Mouse (Mus musculus): ENCODE data around the gene Rassf6.

The Rassf6 gene

DNA sequence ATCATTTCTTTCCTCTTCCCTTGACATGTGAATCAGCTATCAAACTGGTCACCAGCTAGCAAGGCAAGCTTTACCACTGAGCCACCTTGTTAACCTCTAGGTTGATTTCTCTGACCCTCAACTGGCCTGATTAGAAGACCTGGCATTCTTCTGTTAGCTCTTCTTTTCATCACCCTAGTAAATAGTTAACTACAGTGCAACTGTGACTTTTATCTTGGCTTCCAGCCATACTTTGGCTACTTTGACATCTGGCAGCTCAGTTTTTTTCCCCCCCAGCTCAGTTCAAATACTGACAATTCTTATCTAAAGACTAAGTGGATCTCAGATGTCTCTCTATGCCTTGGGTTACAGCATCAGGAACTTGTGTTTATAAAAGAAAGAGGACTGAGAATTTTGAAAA, 72.1 kb downstream of the Rassf6 start:
- DNase-seq (ENCODE audit: low spot score), result no peak

DNA sequence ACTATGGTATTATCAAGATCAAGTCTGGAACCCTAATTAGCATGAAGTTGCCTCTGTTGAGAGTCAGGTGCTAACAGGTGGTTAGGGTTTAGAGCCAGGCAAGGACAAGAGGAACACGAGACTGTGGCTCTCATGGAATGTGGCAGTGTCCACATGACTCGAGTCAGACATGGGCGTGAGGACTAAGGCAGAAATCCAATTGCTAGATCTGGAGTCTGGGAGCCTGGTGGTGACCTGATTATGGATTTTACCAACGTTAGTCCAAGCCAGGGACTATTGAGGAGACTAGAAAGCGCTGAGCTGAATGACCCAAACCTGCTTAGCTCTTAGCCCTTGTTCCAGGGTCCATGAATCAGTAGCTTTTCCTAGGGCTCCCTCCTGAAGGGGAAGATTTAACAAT, 72.7 kb downstream of the Rassf6 start:
- no peak for DNase-seq (ENCODE audit: low spot score)

DNA sequence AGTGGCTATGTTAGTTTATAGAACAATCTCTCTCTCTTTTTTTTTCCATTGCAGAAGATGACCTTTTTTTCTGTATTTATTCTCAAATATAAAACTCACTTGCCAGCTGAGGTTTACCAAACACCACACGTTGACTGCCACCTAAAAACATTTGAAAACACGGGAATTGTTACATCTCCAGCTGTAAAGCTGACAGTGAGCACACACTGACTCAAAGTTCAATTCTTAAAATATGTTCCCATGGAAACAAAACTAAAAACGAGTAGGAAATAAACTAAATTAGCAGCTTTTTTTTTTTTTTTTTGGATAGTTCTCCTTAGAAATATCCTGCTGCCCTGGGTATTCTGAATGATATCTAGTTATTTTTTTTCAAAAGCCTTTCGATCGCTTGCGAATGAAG, 75.3 kb downstream of the Rassf6 start:
- no peak for DNase-seq (ENCODE audit: low spot score)

DNA sequence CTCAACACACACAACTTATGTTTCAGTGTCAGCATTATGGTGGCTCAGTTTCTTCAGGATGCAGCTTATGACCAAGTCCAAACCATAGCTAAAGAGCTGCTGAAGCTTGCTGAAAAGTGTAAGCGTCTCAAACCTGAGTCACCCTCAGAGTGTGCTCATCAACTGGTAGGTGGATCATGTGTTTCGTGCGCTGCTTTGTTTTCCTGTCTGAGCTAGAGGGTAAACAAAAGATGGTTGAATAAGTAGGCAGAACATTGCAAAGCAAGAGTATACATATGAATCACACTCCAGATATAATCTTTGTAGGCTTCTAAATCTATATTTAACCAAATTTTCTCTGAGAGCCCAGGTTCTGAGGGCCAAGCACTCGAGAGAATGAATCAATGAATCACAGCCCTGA, 76.3 kb downstream of the Rassf6 start:
- DNase-seq (ENCODE audit: low spot score), result no peak

DNA sequence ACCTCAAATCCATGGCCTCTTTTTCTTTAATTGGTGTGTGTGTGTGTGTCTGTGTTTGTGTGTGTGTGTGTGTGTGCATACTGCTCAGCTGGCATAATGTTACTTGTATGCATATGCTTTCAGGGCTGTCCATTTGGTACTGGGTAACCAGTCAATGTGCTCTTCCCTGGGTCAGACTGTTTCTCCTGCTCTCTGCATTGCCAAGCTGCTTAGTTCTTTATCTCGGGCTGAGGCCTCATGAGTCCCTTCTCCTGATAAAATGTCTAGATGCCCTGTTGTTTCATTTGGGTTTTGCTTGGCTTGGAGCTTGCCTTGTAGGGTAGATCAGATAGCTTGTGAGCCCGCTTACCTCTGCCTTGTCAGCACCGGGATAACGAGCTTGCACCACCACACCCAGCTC, 77.6 kb downstream of the Rassf6 start:
- no peak for DNase-seq (ENCODE audit: low spot score)

DNA sequence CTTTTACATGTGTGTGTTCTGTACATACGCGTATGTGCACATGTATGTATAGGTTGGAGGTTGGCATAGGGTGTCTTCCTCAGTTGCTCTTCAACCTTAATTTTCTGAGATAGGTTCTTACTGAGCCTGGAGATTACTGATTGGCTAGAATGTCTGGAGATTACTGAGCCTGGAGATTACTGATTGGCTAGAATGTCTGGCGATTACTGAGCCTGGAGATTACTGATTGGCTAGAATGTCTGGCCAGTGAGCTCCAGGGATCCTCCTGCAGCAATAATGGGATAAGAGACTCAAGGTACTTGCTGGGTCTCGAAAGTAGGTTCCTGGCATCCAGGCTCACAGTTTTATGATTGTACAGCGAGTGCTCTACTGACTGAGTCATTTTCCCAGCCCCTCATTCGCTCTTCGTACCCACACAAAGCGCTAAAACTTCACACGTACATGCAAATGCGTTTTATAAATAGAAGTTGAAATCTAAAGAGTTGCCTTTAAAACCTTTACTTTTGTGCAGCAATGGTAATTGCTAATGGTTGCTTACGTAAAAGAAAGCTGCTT, 78.7 kb downstream of the Rassf6 start:
- DNase-seq (ENCODE audit: low spot score), result no peak

DNA sequence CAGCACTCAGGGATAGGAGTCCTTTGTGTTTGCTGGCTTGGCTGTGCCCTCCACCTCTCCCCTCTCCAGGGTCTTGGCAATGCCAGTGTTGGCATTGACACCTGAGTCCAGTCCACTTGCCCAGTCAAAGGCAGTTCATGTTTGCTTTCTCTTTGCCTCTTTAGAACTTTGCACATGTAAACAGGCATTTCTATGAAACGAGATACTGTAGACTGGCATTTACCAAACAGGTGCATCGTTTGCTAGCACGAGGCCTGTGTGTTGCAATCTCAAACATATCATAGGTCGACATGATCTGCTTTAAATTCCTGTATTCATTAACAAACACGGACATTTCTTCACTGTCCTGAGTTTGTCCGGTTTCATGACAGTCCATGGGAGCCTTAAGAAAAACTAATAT, 79.7 kb downstream of the Rassf6 start, which contains the start of gene 5830473C10Rik:
Gene 5830473C10Rik, plus strand, starts transcription at position 365 of the 400 bp plus-strand sequence.
- DNase-seq (ENCODE audit: low spot score), result no peak

DNA sequence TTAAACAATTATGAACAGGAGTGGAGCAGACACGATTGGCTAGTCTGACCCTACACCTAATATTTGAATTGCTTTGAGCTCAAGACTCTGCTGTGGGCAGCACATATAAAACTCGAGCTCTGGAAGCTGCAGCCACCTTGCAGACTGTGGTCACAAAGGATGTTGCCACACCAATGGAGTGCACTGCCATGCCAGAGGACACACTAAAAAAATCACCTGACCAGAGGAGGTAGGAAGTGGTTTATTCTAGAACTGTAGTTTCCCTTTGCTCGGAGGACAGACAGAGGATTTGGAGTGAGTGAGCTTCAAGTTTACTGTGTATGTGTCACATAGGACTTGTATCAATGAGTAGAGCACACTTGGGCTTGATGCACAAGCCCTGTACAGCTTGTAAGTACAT, 84.4 kb downstream of the Rassf6 start:
- DNase-seq (ENCODE audit: low spot score), result no peak

All from urinary bladder, postnatal 14 days (tissue).